Mouse (Mus musculus): ENCODE results near the gene Selplg.

- no peak for TF ChIP-seq CTCF (IDR thresholded peaks at IDR 0.05; ENCODE audit: extremely low read depth, insufficient read depth, insufficient read length, insufficient replicate concordance)
- TF ChIP-seq POLR2A (IDR thresholded peaks at IDR 0.05; ENCODE audit: low read depth, low read length), result no peak
Observed at GRCm38 (mm10) chr5:113876176-113876575, 43.7 kb upstream of the Selplg start.

Measured in spleen, adult 2 months (tissue).